Comparison of ENCODE assay signal across 9 mouse cellular contexts in genomic region chrX:73493567-73493966, GRCm38 (mm10). TPM values are rescaled to one million over a fixed set of nuclear protein-coding genes. Genes with fewer than 3 reads are reported as not detected.
DNase-seq lines count a peak whose midpoint lies in the region; ATAC-seq and TF ChIP-seq lines count a peak whose summit lies in the region.
"Not testable (repeated sequence)": the region's sequence is repeated elsewhere in the genome, so short reads cannot be mapped to it uniquely, and the experiment has no call there.
"Had no signal": no experiment of that assay in that cellular context is flagged by ENCODE, and none has a peak within 500 bp of the region (broad histone marks: within the 10 kb centered on the region; RNA-seq: fewer than 3 reads in every experiment).

No protein-coding gene starts in this region.

- not testable (repeated sequence) for H3K4me2 ChIP-seq in limb, embryonic 11.5 days (ENCODE audit: low read depth, severe bottlenecking); midbrain, embryonic 13.5 days (replicated peaks)

- not testable (repeated sequence) for H3K4me1 ChIP-seq in cortical plate, adult 2 months (ENCODE audit: control insufficient read depth, insufficient read depth, low read length); kidney, adult 2 months (ENCODE audit: control insufficient read depth, insufficient read depth, low read length); limb, embryonic 11.5 days (ENCODE audit: control insufficient read depth, insufficient read depth, low read length); midbrain, embryonic 13.5 days (replicated peaks)

- H3K4me3 ChIP-seq in cortical plate, adult 2 months (ENCODE audit: insufficient read depth, low read length); kidney, adult 2 months (ENCODE audit: insufficient read depth, low read depth, low read length); limb, embryonic 11.5 days (ENCODE audit: low read depth, low read length); midbrain, embryonic 13.5 days (replicated peaks): not testable (repeated sequence)

- not testable (repeated sequence) for H3K27me3 ChIP-seq in kidney, adult 2 months (replicated peaks; ENCODE audit: control insufficient read depth, insufficient read depth, low read length); limb, embryonic 11.5 days (ENCODE audit: control insufficient read depth, insufficient read depth, low read length); midbrain, embryonic 13.5 days; splenic B cell, adult 2 months (ENCODE audit: control insufficient read depth, insufficient read depth, low read length, poor library complexity, severe bottlenecking)

- TF ChIP-seq CTCF in cortical plate, adult 2 months (IDR thresholded peaks at IDR 0.05; ENCODE audit: extremely low read depth, insufficient read depth, low read length) = peak; percentile 74
- peak; percentile 63 for TF ChIP-seq CTCF in kidney, adult 2 months (conservative IDR thresholded peaks at IDR 0.05; ENCODE audit: insufficient read depth, insufficient read length, low read depth, low read length)

- not testable (repeated sequence) for H3K9me3 ChIP-seq in limb, embryonic 11.5 days (ENCODE audit: control insufficient read depth, low read length); midbrain, embryonic 13.5 days

- not testable (repeated sequence) for H3K27ac ChIP-seq in cortical plate, adult 2 months (ENCODE audit: insufficient read depth, low read length); kidney, adult 2 months (ENCODE audit: insufficient read depth, low read depth, low read length); limb, embryonic 11.5 days (replicated peaks; ENCODE audit: low read depth, low read length); midbrain, embryonic 13.5 days

- WGBS in kidney, adult 2 months = 6% methylated on average over 2 of the region's 2 CpGs
- 11% methylated on average over 1 of the region's 2 CpGs for WGBS in limb, embryonic 11.5 days
- 29% methylated on average over 2 of the region's 2 CpGs for WGBS in midbrain, embryonic 13.5 days

- ATAC-seq in granulocyte monocyte progenitor cell, adult 5-6 weeks (replicated peaks; ENCODE audit: poor library complexity, severe bottlenecking) = peak; percentile 82
- ATAC-seq in limb, embryonic 11.5 days (ENCODE audit: insufficient number of reproducible peaks, low FRiP score, low TSS enrichment, low read depth) = not testable (repeated sequence)
- ATAC-seq in midbrain, embryonic 13.5 days = 0 out of 2 replicates have a peak, but pooled peaks have one; percentile 60

- H3K9ac ChIP-seq in limb, embryonic 11.5 days (ENCODE audit: low read length); midbrain, embryonic 13.5 days (replicated peaks): not testable (repeated sequence)

- not testable (repeated sequence) for TF ChIP-seq POLR2A in cortical plate, adult 2 months (IDR thresholded peaks at IDR 0.05; ENCODE audit: extremely low read depth, insufficient read depth, low read length); kidney, adult 2 months (IDR thresholded peaks at IDR 0.05; ENCODE audit: low read depth, low read length)

- not testable (repeated sequence) for H3K36me3 ChIP-seq in kidney, adult 2 months (ENCODE audit: control insufficient read depth, insufficient read depth, low read length); limb, embryonic 11.5 days (ENCODE audit: control insufficient read depth, insufficient read depth, low read length); midbrain, embryonic 13.5 days; splenic B cell, adult 2 months (ENCODE audit: control insufficient read depth, insufficient read depth, low read length, poor library complexity, severe bottlenecking)

- DNase-seq in 3T3-L1 (ENCODE audit: low read depth, low spot score) = peak; percentile 89
- DNase-seq in adipocyte (ENCODE audit: low spot score) = peak; percentile 83
- peak; percentile 71 for DNase-seq in kidney, adult 2 months
- DNase-seq in limb, embryonic 11.5 days (ENCODE audit: low spot score) = peak; percentile 58
- peak; percentile 82 for DNase-seq in splenic B cell, adult 2 months (ENCODE audit: low read depth, low spot score)

RNA-seq across cellular contexts. Expression of gene Atp2b3, which starts 9.3 kb away (rescaled TPM):
- polyA plus RNA-seq in cortical plate, adult 2 months (2012; rRNA removed) = 41.7 and 46.2 TPM in 2 replicates
- total RNA-seq in granulocyte monocyte progenitor cell, adult 5-6 weeks (2014; fragmentation: Nextera tagmentation) = not detected in 2 replicates
- total RNA-seq in granulocyte monocyte progenitor cell, adult 5-6 weeks (2017) = not detected in 2 replicates
- polyA plus RNA-seq in kidney, adult 2 months (2012; rRNA removed) = 0.11 and 0.13 TPM in 2 replicates
- 0.04 and 0.11 TPM in 2 replicates for polyA plus RNA-seq in limb, embryonic 11.5 days (2014; fragmentation: Nextera tagmentation; extraction: Ambion mirVana)
- polyA plus RNA-seq in midbrain, embryonic 13.5 days (2015; fragmentation: Nextera tagmentation; extraction: Ambion mirVana) = 2.6 and 2.8 TPM in 2 replicates

RNA-seq across cellular contexts. Expression of gene Bgn, which starts 10.2 kb away (rescaled TPM):
- 16.3 and 16.6 TPM in 2 replicates for polyA plus RNA-seq in cortical plate, adult 2 months (2012; rRNA removed)
- total RNA-seq in granulocyte monocyte progenitor cell, adult 5-6 weeks (2014; fragmentation: Nextera tagmentation) = not detected in 2 replicates
- not detected in 2 replicates for total RNA-seq in granulocyte monocyte progenitor cell, adult 5-6 weeks (2017)
- polyA plus RNA-seq in kidney, adult 2 months (2012; rRNA removed) = 277 and 333 TPM in 2 replicates
- polyA plus RNA-seq in limb, embryonic 11.5 days (2014; fragmentation: Nextera tagmentation; extraction: Ambion mirVana) = 22.0 and 23.1 TPM in 2 replicates
- 16.7 and 21.2 TPM in 2 replicates for polyA plus RNA-seq in midbrain, embryonic 13.5 days (2015; fragmentation: Nextera tagmentation; extraction: Ambion mirVana)

RNA-seq across cellular contexts. Expression of gene Haus7, which starts 34.7 kb away (rescaled TPM):
- polyA plus RNA-seq in cortical plate, adult 2 months (2012; rRNA removed) = 9.8 and 10.2 TPM in 2 replicates
- total RNA-seq in granulocyte monocyte progenitor cell, adult 5-6 weeks (2014; fragmentation: Nextera tagmentation) = 24.2 and 29.1 TPM in 2 replicates
- total RNA-seq in granulocyte monocyte progenitor cell, adult 5-6 weeks (2017) = 51.8 and 70.7 TPM in 2 replicates
- 12.9 and 13.8 TPM in 2 replicates for polyA plus RNA-seq in kidney, adult 2 months (2012; rRNA removed)
- 95.0 and 99.5 TPM in 2 replicates for polyA plus RNA-seq in limb, embryonic 11.5 days (2014; fragmentation: Nextera tagmentation; extraction: Ambion mirVana)
- 72.8 and 80.9 TPM in 2 replicates for polyA plus RNA-seq in midbrain, embryonic 13.5 days (2015; fragmentation: Nextera tagmentation; extraction: Ambion mirVana)

RNA-seq across cellular contexts. Expression of gene Trex2, which starts 58.4 kb away (rescaled TPM):
- not detected in 2 replicates for polyA plus RNA-seq in cortical plate, adult 2 months (2012; rRNA removed)
- total RNA-seq in granulocyte monocyte progenitor cell, adult 5-6 weeks (2014; fragmentation: Nextera tagmentation) = not detected in 2 replicates
- not detected in 2 replicates for total RNA-seq in granulocyte monocyte progenitor cell, adult 5-6 weeks (2017)
- not detected in 2 replicates for polyA plus RNA-seq in kidney, adult 2 months (2012; rRNA removed)
- polyA plus RNA-seq in limb, embryonic 11.5 days (2014; fragmentation: Nextera tagmentation; extraction: Ambion mirVana) = not detected in 2 replicates
- not detected in 2 replicates for polyA plus RNA-seq in midbrain, embryonic 13.5 days (2015; fragmentation: Nextera tagmentation; extraction: Ambion mirVana)
- polyA plus RNA-seq: kidney, embryonic 14.5 days had no signal

Comparison
In these comparisons a context has a peak if more than half of its experiments do, and no peak if none do; other contexts are left out.
1. RNA of gene Atp2b3, which starts 9.3 kb away (polyA plus RNA-seq): 41.7 to 46.2 TPM in cortical plate, adult 2 months; 2.6 to 2.8 TPM in midbrain, embryonic 13.5 days, 0.11 to 0.13 TPM in kidney, adult 2 months and 0.04 to 0.11 TPM in limb, embryonic 11.5 days; every median in the first group is over 10 times any median in the second.
2. RNA of gene Bgn, which starts 10.2 kb away (polyA plus RNA-seq): 277 to 333 TPM in kidney, adult 2 months; 22.0 to 23.1 TPM in limb, embryonic 11.5 days, 16.7 to 21.2 TPM in midbrain, embryonic 13.5 days and 16.3 to 16.6 TPM in cortical plate, adult 2 months; every median in the first group is over 10 times any median in the second.
3. Peak in every context shown above with its lines, with median percentiles within 50 percentile points of each other: DNase-seq.